Mouse (Mus musculus) CH12.LX (cell line): ENCODE data around the gene Card10.
"Not testable (repeated sequence)": the region's sequence is repeated elsewhere in the genome, so short reads cannot be mapped to it uniquely, and the experiment has no call there.

Experiments used
- CTCF ChIP-seq, 2 experiments: IDR thresholded peaks in 1 of 2; conservative IDR thresholded peaks in 1 of 2; 2 replicates each; pipeline ENCODE4 v1.5.1; 2011 to 2012; ENCODE audit warnings: low read depth in 2 of 2, low read length in 2 of 2, improper control_type of control experiment in 1 of 2, inconsistent platforms in 1 of 2, mild to moderate bottlenecking in 1 of 2, moderate library complexity in 1 of 2
- EP300 ChIP-seq: IDR thresholded peaks from 2 replicates; pipeline ENCODE4 v1.6.1; 2011; ENCODE audit warnings: low read length, improper control_type of control experiment
- ETS1 ChIP-seq: conservative IDR thresholded peaks from 2 replicates; pipeline ENCODE4 v1.6.1; 2012; ENCODE audit warnings: low read depth, mild to moderate bottlenecking, inconsistent platforms, low read length, improper control_type of control experiment, moderate library complexity
- POLR2A ChIP-seq: IDR thresholded peaks from 2 replicates; pipeline ENCODE4 v1.6.1; 2011; ENCODE audit warnings: low read depth, mild to moderate bottlenecking, improper control_type of control experiment, low read length
- SMC3 ChIP-seq: IDR thresholded peaks from 2 replicates; pipeline ENCODE4 v1.6.1; 2011; ENCODE audit warnings: low read depth, low read length, improper control_type of control experiment
- USF1 ChIP-seq: IDR thresholded peaks from 2 replicates; pipeline ENCODE4 v1.6.1; 2014; ENCODE audit warnings: low read depth, mild to moderate bottlenecking, inconsistent platforms, low read length, improper control_type of control experiment

- TF ChIP-seq SMC3; ETS1; POLR2A; CTCF (conservative IDR thresholded peaks at IDR 0.05 in 1 of 2, IDR thresholded peaks at IDR 0.05 in 1 of 2; ENCODE audit: low read depth in 2 of 2, low read length in 2 of 2); USF1; EP300: not testable (repeated sequence)
Measured at GRCm38 (mm10) chr15:78846805-78847204, 44.0 kb upstream of the Card10 start.
